In the genomic region with DNA sequence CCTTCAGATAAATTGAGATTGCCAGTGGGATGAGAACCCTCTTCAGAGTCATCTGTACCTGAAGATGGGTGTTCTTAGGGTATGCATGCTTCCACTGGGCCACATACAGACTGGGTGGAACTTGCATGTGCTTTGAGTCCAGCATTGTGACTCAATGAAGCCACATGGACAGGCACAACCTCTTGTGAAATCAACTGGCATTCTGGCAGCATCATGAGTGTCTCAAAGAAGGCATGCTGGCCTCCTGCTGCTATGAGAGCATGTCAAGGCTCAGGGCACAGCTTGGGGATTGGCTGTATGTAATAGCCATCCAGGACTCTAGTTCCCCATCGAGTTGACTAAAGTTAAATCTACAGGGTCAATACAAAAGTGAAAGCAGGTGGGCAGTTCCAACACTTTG, we compare ENCODE assay signal across 20 mouse cellular contexts.
"Had no signal": no experiment of that assay in that cellular context is flagged by ENCODE, and none has a peak within 500 bp of the region (broad histone marks: within the 10 kb centered on the region; RNA-seq: fewer than 3 reads in every experiment).

No protein-coding gene starts in this region.

- H3K27ac ChIP-seq: kidney, postnatal 0 days; layer of hippocampus, adult 2 months; limb, embryonic 12.5 days; limb, embryonic 15.5 days; liver, embryonic 13.5 days; macrophage; midbrain, embryonic 12.5 days; midbrain, embryonic 15.5 days; neural tube, embryonic 13.5 days; stomach, embryonic 15.5 days had no signal

- H3K4me3 ChIP-seq: layer of hippocampus, adult 2 months; limb, embryonic 12.5 days; limb, embryonic 15.5 days; liver, embryonic 13.5 days; midbrain, embryonic 12.5 days; midbrain, embryonic 15.5 days; myocyte; neural tube, embryonic 13.5 days; stomach, embryonic 15.5 days had no signal

- DNase-seq: kidney, adult 18-20 months; kidney, adult 9 months; kidney, postnatal 25 days; layer of hippocampus, adult 9-11 months; liver, embryonic 13.5 days; lung, adult 2 months; retina, postnatal 1 day; right cerebral cortex, postnatal 25 days; spleen, adult 18-20 months; thymus, postnatal 25 days had no signal

- H3K27me3 ChIP-seq: limb, embryonic 12.5 days; limb, embryonic 15.5 days; liver, embryonic 13.5 days; midbrain, embryonic 12.5 days; midbrain, embryonic 15.5 days; neural tube, embryonic 13.5 days; stomach, embryonic 15.5 days had no signal

- H3K4me1 ChIP-seq: limb, embryonic 12.5 days; liver, embryonic 13.5 days; midbrain, embryonic 12.5 days; midbrain, embryonic 15.5 days; neural tube, embryonic 13.5 days; stomach, embryonic 15.5 days had no signal

- H3K36me3 ChIP-seq: limb, embryonic 12.5 days; limb, embryonic 15.5 days; liver, embryonic 13.5 days; midbrain, embryonic 12.5 days; midbrain, embryonic 15.5 days; neural tube, embryonic 13.5 days; stomach, embryonic 15.5 days had no signal

- ATAC-seq: midbrain, embryonic 15.5 days had no signal

- H3K9me3 ChIP-seq: limb, embryonic 12.5 days; limb, embryonic 15.5 days; liver, embryonic 13.5 days; midbrain, embryonic 12.5 days; midbrain, embryonic 15.5 days; neural tube, embryonic 13.5 days; stomach, embryonic 15.5 days had no signal

- H3K4me2 ChIP-seq: limb, embryonic 12.5 days; limb, embryonic 15.5 days; liver, embryonic 13.5 days; midbrain, embryonic 12.5 days; midbrain, embryonic 15.5 days; neural tube, embryonic 13.5 days; stomach, embryonic 15.5 days had no signal

- H3K9ac ChIP-seq: limb, embryonic 12.5 days; limb, embryonic 15.5 days; liver, embryonic 13.5 days; midbrain, embryonic 12.5 days; midbrain, embryonic 15.5 days; neural tube, embryonic 13.5 days; stomach, embryonic 15.5 days had no signal
